Mouse (Mus musculus) embryonic fibroblast, embryonic 13.5 days (primary cell): Measurements from ENCODE around the gene Zfp617.
A peak's percentile ranks its signal among the peaks of the same experiment; 100 is the strongest.

Experiments
- CTCF ChIP-seq: IDR thresholded peaks from 2 replicates; pipeline ENCODE4 v1.5.1; 2011; ENCODE audit warnings: mild to moderate bottlenecking, control low read depth, low read length, moderate library complexity, borderline replicate concordance; ENCODE audit not compliant: insufficient read depth
- POLR2A ChIP-seq: IDR thresholded peaks from 2 replicates; pipeline ENCODE4 v1.6.1; 2011; ENCODE audit warnings: low read depth, mild to moderate bottlenecking, control low read depth, low read length, moderate library complexity

GRCm38 (mm10) chr8:71881618-71882274, 26.7 kb upstream of the Zfp617 start, which contains the start of gene Zfp709:
- TF ChIP-seq CTCF (no peak), POLR2A (peak; percentile 72)
